Mouse (Mus musculus) thymus, postnatal 10 days (tissue): ENCODE results near the gene Ece1.

Experiments used
- DNase-seq, 2 experiments: peaks; one replicate each; pipeline ENCODE4 v3.0.0; 2021; ENCODE audit warnings: low spot score in 2 of 2

Ece1 gene

DNA sequence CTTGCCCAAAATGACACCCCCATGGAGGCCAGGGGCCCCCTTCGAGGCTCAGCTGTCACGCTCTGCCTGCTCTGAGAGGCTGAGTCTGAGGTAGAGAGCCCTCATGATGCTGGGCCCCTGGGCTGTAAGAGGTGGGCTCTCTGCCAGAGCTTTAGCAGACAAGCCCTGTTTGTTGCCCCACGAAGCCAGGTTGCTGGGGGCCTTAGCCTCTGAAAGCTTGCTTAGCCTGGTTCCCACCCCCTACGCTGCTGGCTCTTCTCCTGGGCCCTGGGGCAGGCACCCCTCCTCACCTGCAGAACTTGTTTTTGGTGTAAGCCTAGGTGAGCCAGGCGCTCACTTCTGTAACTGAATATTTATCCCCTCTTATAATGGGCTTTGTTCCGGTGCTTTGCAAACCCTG is 55.6 kb downstream of the Ece1 start:
- DNase-seq, result no peak

DNA sequence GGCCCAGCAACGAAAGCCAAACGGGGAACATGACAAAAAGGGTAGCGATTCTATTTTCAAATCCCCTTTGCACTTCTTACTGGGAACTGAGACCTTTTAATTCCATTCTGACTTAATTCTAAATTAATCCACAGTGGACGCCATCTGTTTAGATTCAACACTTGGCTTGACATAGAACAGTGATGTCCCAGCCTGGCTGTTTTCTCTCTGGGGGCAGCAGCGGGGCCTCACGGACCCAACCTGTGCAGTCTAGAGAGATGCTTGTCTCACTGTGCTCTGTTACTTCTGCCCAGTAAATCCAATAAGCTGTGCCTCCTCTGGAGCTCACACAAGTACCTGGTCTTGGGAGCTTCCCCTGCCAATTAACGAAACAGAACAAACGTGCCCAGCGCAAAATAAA is 56.5 kb downstream of the Ece1 start:
- DNase-seq, result no peak

DNA sequence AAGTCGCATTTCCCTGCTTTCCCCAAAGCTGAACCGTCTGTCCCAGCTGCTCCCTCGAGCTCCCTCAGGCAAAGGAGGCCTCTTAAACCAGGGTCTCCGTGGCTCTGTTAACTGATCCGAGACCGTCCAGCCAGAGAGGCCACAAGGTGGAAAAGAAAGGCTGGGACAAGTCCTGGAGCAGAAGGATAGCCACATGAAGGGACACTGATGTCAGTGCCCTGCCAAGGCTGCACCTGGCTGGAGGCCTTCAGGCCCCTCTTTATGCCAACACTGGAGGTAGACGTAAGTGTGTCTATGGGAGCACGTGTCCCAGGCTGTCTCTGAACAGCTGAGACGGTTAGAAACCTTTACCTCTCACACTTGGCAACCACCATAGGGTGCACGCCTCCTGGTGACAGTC is 57.1 kb downstream of the Ece1 start:
- DNase-seq, result no peak

DNA sequence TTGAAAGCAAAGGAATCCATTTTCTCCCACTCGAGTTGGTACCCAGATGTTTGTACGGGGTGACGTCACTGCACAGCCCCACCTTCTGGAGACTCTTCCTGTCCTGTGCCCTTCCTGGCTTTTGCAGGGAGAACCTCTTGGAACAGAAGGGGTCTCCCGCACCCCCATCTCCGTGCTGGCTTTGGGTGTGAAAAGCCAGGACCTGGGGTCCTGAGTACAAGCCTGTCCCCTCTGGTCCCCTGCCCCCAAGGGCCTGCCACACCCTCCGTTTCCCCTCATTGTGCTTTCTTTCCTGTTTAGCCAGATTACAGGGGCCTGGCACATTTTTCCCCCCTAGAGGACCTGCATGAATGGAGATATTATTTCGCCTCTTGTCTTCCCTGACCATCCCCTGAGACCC is 58.0 kb downstream of the Ece1 start:
- DNase-seq, result no peak

DNA sequence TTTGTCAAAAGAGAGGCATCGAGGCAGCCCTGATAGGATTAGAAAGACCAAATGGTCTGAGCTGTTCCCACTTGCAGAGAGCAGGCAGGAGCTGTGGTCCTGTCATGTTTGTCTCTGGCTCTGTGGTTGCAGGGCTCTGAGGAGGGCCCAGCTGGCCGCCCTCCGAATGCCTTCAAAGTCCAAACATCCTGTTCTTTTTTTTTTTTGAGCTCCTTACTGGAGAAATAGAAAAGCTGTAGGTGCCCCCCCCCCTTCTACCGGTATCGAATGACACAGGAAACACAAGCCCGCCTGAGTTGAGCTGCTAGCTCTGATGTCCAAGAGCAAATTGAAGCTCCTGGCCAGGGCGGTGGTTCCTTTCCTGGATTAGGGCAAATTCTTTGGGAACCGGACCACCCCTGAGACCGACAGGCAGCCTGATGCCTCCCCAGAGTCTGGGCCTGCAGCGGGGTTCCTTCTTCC is 58.5 kb downstream of the Ece1 start:
- no peak for DNase-seq

DNA sequence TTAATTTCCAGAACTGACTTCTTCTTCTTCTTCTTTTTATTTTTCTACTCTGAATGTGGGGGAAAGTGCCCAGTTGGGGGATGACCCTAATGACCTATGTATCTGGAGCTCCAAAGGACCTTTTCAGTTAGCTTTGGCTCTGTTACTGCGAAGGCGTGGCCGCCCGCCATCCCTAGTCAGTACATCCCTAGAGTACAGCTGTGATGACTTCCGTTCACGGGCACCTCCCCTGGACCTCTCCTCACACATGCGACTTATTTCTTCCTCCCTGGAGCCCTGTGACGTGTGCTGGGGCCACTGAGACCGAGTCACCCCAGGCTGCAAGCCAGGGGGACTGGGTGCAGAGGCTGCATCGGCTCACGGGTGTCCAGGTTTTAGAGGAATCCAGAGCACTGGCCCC is 59.5 kb downstream of the Ece1 start:
- DNase-seq, result no peak

DNA sequence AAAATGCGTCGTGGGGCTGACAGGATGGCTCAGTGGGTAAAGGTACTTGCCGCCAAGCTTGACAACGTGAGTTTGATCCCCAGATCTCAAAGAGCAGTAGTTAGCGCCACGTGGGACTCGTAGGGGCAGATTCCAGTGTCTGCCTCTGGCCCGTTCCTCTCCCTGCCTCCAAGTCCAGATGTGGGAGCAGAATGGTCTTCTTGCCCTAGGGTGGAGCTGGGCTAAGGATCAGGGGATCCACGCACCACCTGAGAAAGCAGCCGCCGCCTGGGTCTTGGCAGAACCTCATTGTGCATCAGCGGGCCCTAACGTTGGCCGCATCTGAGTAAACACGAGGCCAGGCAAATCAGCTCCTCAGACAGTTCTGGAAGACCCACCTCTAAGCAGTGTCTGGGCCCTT is 61.0 kb downstream of the Ece1 start:
- DNase-seq, result no peak

DNA sequence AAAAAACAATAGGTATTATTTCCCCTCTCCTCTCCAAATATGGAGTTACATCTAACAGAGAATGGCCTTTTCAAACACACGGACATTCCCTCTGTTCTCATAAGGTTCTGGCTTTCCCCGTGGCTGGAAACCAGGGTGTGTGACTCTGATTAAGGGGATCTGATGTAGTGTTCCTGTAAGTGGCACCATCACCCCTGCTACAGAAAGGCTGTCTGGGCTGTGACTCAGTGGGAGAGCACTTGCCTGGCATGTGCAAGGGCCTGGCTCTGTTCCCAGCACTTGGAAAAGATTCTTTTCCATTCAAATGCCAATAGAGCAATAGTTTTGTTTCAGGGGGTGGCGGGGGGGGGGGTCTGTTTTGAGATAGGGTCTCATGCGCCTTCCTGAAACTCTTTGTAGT is 63.1 kb downstream of the Ece1 start:
- DNase-seq, result no peak

DNA sequence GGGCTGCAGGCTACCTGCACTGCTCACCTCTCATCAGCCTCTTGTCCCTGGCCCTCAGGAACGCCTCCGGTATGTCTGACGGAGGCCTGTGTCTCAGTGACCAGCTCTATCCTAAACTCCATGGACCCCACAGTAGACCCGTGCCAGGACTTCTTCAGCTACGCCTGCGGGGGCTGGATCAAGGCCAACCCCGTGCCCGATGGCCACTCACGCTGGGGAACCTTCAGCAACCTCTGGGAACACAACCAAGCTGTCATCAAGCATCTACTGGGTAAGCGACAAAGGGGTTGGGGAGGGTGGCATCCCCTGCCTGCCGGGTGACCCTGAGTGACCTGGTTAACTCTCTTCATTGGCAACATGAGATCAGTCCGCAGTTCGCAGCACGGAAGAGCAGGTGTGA is 64.1 kb downstream of the Ece1 start:
- no peak for DNase-seq

DNA sequence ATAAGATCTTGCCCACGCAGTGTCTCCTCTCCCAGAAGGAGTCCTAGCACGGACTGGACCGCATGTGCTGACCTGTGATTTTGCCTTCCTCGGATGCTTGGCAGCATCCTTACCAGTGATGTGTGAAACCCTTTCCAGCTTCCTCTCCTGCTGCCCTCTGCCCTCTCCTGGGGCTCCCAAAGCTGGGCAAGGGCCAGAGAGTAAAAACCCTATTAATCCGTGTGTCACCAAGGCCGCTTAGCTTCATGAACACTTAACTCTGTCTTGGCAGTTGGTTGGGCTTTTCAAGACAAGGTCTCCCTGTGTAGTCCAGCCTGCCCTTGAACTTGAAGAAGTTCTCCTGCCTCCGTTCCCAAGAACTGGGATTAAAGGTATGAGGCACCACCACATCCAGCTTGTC is 65.1 kb downstream of the Ece1 start:
- DNase-seq, result no peak

DNA sequence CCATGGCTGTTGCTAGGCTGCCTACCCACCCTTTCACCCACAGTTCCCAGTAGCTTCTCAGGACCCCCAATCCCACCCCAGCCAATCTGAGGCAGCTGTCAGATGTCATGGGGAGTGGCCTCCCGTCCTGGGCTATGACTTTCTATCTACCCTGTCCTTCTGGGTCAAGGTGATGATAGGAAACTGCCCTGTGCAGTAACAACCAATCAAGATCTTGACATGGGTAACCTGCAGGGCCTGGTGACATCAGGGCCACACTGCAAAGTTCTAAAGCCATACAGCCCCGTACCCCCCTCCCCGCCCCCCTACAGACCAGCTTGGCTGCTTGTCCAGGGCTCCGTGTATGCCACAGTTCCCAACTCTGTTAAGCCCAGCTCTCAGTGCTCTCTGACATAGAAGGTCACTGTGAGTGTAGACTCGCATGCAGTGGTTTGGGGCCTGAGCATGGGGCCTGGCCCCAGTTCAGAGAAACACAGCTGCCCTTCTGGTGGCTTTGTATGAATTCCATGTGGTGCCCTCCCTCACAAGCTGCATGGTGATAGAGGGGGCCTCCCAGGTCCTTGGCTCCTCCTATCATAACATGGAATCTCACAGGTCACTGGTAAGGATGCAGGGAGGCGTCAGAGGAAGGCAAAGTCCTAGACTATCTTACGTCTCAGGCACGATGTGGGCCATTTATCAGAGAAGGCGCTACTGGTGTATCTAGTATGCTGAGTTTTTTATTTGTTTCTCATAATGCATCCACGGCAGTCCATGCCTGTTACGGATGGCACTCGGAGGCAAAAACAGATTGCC is 65.9 kb downstream of the Ece1 start:
- DNase-seq, result no peak

DNA sequence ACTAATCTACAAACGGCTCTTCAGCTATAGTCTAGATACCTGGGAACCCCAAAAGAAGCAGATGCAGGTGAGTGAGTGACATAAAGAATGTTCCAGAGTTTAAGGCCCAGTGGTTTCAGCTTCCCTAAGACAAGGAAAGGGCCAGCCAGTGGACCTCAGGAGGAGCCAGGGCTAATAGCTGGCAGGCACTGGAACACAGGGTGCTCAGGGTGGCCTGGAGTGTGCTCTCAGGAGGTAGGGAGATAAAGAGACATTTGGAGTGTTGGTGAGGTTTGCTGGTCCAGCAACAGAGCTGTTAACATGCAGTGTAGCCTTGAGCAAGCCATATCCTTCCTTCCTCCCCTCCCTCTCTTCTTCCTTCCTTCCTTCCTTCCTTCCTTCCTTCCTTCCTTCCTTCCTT is 66.8 kb downstream of the Ece1 start:
- no peak for DNase-seq

DNA sequence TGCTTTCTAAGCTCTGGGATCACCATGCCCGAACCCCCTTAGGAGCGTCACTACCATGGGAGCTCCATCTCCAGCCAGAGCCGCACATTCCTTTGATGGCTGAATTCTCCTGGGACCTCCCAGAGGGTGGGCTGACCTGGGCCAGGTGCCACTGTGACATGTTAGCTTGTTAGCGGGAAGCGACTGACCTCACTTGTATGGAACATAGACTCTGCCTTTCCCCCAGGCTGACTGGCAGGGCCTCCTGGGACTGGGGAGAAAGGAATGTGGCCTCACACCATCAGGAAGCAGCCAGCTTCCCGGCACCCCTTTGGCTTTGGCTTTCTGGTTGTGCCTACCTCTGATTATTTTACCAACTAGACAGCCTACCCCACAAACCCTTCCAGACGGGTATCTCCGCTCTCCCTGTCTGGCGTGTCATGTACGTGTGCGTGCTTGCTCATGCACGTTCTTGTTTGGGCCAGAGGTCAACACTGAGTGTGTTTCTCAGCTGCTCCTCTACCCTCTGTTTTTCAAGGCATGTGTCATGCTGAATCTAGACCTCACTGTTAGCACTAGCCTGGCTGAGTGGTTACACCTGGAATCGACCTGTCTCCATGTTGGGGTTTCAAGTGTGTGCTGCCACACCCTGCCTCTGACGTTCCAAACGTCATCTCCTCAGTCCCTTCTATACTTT is 67.4 kb downstream of the Ece1 start:
- DNase-seq, result no peak

DNA sequence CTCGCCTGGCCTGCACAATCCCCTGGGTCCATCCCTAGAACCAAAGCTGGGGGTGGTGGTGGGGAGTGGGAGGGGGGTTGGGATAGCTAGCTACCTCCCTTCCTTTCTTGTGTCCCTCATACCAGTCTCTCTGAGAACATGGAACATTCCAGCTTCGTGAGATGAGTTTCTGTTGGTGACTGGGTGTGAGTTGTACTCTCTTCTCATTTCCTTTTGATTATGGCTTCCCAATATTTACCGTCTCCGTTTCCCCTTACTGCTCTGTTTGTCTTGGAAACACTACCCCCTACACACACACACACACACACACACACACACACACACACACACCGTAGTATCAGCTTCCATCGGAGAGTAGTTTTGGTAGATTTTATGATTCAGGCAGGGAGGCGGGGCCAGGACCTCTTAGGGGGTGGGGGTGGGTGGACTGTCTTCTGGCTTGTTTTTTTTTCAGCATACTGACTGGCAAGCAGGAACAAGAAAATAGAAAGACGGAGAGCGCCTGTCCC is 68.5 kb downstream of the Ece1 start:
- DNase-seq, result no peak

DNA sequence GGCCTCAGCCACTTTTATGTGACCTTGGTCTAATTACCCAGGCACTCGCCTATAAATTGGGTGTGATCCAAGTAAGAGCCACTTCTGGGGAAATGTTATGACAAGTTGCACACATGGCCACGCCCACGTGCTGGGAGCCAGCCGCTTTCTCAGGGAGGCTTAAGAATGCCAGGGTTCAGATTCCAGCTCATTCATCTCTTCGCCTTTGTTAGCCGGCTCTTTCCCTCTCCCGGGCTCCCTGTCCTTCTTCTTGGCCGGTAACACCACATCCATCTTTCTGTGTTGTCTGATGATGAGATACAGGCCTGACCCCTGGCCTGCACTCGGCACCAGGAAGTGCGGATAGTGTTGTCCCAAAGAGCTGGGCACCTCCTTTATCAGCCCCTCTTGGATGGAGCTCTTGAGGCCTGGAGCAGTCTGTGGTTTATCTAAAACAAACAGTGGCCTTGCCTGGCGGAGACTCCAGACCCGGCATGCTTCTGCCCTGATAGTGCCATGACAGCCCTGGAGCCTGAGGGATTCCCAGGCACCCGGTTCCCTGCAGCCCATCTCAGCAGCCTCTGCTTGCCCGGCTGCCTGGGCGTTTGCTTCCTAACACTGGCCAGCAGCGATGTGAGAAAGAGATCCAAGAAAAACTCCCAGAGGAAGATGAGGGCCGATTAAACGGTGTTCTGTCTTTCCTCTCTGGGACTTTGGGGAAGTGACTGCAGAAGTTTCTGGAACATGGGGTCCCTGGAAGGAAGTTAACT is 69.1 kb downstream of the Ece1 start:
- no peak for DNase-seq

DNA sequence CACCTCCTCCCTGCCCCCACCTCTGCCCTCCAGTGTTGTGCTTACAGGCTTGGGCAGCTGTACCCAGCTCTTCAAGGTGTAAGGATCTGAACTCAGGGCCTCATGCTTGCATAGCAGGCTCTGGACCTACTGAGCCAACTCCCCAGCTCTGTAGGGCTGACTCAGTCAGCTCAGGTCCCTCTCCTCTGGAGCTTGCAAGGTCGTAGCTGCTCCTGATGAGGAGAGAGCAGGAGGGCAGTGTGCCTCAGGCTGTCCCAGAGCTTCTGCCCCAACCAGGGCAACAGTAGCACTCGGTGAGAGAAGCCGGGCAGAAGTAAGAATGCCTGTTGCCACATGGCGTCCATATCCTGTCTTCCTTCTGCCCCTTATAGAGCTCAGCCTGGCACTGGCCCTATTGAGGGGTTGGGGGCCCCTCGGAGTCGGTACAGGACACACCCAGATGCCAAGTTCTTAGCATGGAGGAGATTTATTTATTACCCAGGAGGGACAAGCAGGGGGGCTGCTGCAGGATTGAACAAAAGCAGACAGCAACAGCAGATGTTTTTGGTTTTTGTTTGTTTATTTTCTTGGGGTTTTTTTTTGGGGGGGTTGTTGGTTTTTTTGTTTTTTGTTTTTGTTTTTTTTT is 70.6 kb downstream of the Ece1 start:
- DNase-seq, result no peak

DNA sequence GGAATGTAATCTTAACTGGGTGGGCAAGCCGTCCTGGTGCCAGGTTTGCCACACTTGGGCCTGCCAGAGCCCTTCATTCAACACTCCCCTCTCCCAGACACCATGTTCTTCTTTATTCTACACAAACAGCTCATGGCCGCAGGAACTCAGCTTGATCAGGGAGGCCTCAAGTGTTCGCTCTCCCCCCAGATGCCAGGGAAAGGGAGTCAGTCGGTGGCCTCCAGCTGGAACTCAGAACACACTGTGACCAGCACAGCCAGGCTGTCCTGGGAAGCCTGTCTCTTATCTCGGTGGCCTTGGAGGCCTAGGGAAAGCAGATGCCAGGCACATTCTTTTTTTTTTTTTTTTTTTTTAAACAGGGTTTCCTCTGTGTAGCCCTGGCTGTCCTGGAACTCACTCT is 71.3 kb downstream of the Ece1 start:
- DNase-seq, result no peak

DNA sequence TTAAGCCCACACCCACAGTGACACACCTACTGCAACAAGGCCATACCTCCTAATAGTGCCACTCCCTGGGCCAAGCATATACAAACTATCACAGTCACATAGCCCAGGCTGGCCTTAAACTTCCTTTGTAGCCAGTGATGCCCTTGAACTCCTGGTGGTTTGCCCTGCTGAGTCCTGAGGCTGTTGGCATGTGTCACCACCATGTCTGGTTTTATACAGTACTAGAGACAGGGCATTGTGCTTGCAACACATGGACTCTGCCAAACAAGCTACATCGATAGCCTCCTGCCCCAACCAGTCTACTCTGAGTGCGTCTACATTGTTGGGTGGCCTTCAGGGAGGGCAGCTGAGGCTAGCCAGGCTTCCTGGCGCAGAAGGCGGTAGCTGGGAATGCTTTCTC is 74.1 kb downstream of the Ece1 start:
- no peak for DNase-seq

DNA sequence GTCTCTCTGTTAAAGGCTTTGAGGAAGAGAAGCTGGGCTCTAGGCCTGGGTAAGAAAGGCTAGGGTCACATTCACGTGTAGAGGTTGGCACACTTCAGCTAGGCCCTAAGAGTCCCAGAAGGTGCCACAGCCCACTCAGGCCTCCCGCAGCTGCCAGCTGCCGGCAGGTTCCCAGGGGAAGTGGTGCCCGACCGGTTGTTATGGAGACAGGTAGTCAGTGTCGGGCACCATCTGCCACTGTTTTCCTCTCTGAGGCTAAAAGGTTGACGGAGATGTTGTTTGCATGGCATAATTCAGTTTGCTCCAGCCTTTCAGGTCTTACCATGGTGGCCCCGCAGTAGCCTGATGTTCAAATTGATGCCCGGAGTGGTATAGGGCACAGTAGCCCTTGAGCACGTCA is 78.0 kb downstream of the Ece1 start:
- no peak for DNase-seq

DNA sequence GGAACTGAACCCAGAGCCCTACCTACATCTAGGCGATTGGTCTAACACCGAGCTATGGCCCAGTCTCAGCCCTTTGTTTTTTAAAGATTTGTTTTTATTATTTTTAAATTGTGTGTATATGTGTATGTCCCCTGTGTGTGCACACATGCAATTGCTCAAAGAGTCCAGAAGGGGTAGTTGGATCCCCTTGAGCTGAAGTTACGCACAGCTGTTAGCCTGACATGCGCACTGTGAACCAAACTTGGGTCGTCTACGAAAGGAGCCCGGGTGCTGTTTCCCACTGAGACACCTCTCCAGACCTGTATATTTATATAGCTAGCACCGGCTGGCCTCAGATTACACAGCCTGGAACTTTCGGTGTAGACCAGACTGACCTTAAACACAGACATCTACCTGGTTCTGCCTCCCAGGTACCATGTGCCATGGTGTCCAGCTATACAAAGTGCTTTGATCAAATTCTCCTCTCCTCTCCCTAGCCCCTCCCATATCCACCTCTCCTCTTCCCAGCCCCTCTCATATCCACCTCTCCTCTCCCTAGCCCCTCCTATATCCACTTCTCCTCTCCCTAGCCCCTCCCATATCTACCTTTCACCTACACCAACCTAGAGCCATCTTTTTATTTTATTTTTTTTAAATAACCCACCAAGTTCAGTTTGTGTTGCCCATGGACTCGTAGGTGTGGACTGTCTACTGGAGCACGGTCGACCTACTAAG is 79.3 kb downstream of the Ece1 start:
- no peak for DNase-seq
